Mouse (Mus musculus) neural tube, postnatal 0 days (tissue): Measurements from ENCODE around the gene Trub2. TPM values are rescaled to one million over a fixed set of nuclear protein-coding genes. Genes with fewer than 3 reads are reported as not detected.

Source experiments
- polyA plus RNA-seq: library from polyadenylated mRNA; unstranded; fragments of >200 nt; fragmentation: Nextera tagmentation; extraction: Ambion mirVana; gene quantifications from 2 replicates; pipeline ENCODE4 v1.2.1, GENCODE M21; 2015

Gene Trub2
- polyA plus RNA-seq, result 30.1 and 35.4 TPM in 2 replicates

GRCm38 (mm10) chr2:29787937-29788681 is at the start of gene Trub2:
Trub2 (minus strand) TSS chr2:29788502.

GRCm38 (mm10) chr2:29820025-29820817 is 31.9 kb upstream of the Trub2 start, which contains the start of gene Urm1:
Urm1 (plus strand) TSS chr2:29820075.

GRCm38 (mm10) chr2:29802075-29802826 is 13.9 kb upstream of the Trub2 start, which contains the start of gene Slc27a4:
Slc27a4 (plus strand) TSS chr2:29802634.

GRCm38 (mm10) chr2:29787104-29787917 is 991 bp downstream of the Trub2 start, which contains the start of gene Coq4:
Coq4 (plus strand) TSS chr2:29787493.

GRCm38 (mm10) chr2:29751497-29751896 is 36.8 kb downstream of the Trub2 start, which contains the start of gene Gm13420:
Gm13420 (minus strand) TSS chr2:29751685.

Other genes starting within 250 kb of the Trub2 start
- gene Rapgef1, start 168.8 kb downstream of the Trub2 start, polyA plus RNA-seq, result 16.3 and 16.7 TPM in 2 replicates
- 0.75 and 0.85 TPM in 2 replicates for gene Gm13420, start 36.8 kb downstream of the Trub2 start, polyA plus RNA-seq
- gene Gm13547, start 29.2 kb downstream of the Trub2 start, polyA plus RNA-seq, result not detected in 2 replicates
- gene Coq4, start 1.0 kb downstream of the Trub2 start, polyA plus RNA-seq, result 35.9 and 50.8 TPM in 2 replicates
- 56.0 and 57.6 TPM in 2 replicates for gene Slc27a4, start 14.1 kb upstream of the Trub2 start, polyA plus RNA-seq
- gene Urm1, start 31.6 kb upstream of the Trub2 start, polyA plus RNA-seq, result 28.1 and 31.0 TPM in 2 replicates
- gene Cercam, start 80.7 kb upstream of the Trub2 start, polyA plus RNA-seq, result 20.6 and 20.7 TPM in 2 replicates
- 59.9 and 65.7 TPM in 2 replicates for gene Odf2, start 100.7 kb upstream of the Trub2 start, polyA plus RNA-seq
- 39.7 and 44.2 TPM in 2 replicates for gene Gle1, start 146.9 kb upstream of the Trub2 start, polyA plus RNA-seq
- gene Sptan1, start 177.1 kb upstream of the Trub2 start, polyA plus RNA-seq, result 183 and 244 TPM in 2 replicates